Mouse (Mus musculus) stomach, embryonic 14.5 days (tissue): ENCODE data around the gene Baiap2l2. TPM values are rescaled to one million over a fixed set of nuclear protein-coding genes. Genes with fewer than 3 reads are reported as not detected.

Experiments
- ATAC-seq: fragments of 200-750 bp; cut with Nextera tagmentation; 2 replicates; pipeline ENCODE4 v1.8.0; 2017; ENCODE audit warnings: low read depth, moderate TSS enrichment; ENCODE audit not compliant: insufficient number of reproducible peaks, insufficient read depth, low FRiP score
- H3K27ac ChIP-seq: fragments of 300-500 bp; sonication (generic); 2 replicates; pipeline ENCODE4 v1.5.1; 2014; ENCODE audit warnings: mild to moderate bottlenecking, low read length, moderate library complexity, mixed read lengths
- H3K27me3 ChIP-seq: fragments of 300-500 bp; sonication (generic); 2 replicates; pipeline ENCODE4 v1.6.1; 2014; ENCODE audit warnings: low read length, control low read depth, mixed read lengths; ENCODE audit not compliant: control insufficient read depth, insufficient read depth
- H3K36me3 ChIP-seq: fragments of 300-500 bp; sonication (generic); 2 replicates; pipeline ENCODE4 v1.6.1; 2014; ENCODE audit warnings: mild to moderate bottlenecking, control low read depth, low read length, moderate library complexity, mixed read lengths; ENCODE audit not compliant: control insufficient read depth, insufficient read depth
- H3K4me1 ChIP-seq: fragments of 300-500 bp; sonication (generic); 2 replicates; pipeline ENCODE4 v1.6.1; 2014; ENCODE audit warnings: low read length, control low read depth, mixed read lengths; ENCODE audit not compliant: control insufficient read depth, insufficient read depth
- H3K4me2 ChIP-seq: fragments of 300-500 bp; sonication (generic); replicated peaks from 2 replicates; pipeline ENCODE4 v1.6.1; 2014; ENCODE audit warnings: low read depth, low read length, control low read depth
- H3K4me3 ChIP-seq: fragments of 300-500 bp; sonication (generic); 2 replicates; pipeline ENCODE4 v1.5.1; 2014; ENCODE audit warnings: low read depth, low read length, control low read depth
- H3K9ac ChIP-seq: fragments of 300-500 bp; sonication (generic); replicated peaks from 2 replicates; pipeline ENCODE4 v1.6.1; 2014; ENCODE audit warnings: low read depth, mild to moderate bottlenecking, control low read depth, low read length, moderate library complexity, mixed read lengths
- H3K9me3 ChIP-seq: fragments of 300-500 bp; sonication (generic); 2 replicates; pipeline ENCODE4 v1.6.1; 2016; ENCODE audit warnings: low read depth, low read length, control low read depth; ENCODE audit not compliant: control insufficient read depth
- WGBS: fragments of 180-500 bp; shearing (Covaris S2); extraction: QIAGEN DNeasy Blood & Tissue Kit; methylation state at CpG from one replicate; pipeline ENCODE4 v1.1.7; 2014; 5-methylcytosine and 5-hydroxymethylcytosine counted together
- polyA plus RNA-seq: library from polyadenylated mRNA; unstranded; fragments of >200 nt; fragmentation: Nextera tagmentation; extraction: Ambion mirVana; gene quantifications from 2 replicates; pipeline ENCODE4 v1.2.1, GENCODE M21; 2014

The Baiap2l2 gene
- polyA plus RNA-seq, 1 experiment from 2014 or later: 5.9 TPM

- Histone ChIP-seq H3K27ac (peak overlapping the region; percentile 72; the same call in 1 of the 2 replicates), H3K27me3 (no peaks in the 10 kb centered on the region), H3K9ac (no peak overlapping the region), H3K4me1 (peaks cover 20% of the 10 kb centered on the region; the same call in 1 of the 2 replicates), H3K4me3 (no peak overlapping the region), H3K36me3 (no peaks in the 10 kb centered on the region), H3K4me2 (no peak overlapping the region), H3K9me3 (no peaks in the 10 kb centered on the region)
- no peak for ATAC-seq
- WGBS: 49% methylated on average over 5 of the region's 5 CpGs
These were observed 36.4 kb upstream of the Baiap2l2 start for GRCm38 (mm10) chr15:79321733-79322190.

- Histone ChIP-seq H3K27ac (no peak overlapping the region), H3K4me1 (no peaks in the 10 kb centered on the region), H3K4me2 (no peak overlapping the region), H3K27me3 (no peaks in the 10 kb centered on the region), H3K9me3 (no peaks in the 10 kb centered on the region), H3K9ac (no peak overlapping the region), H3K36me3 (0 out of 2 replicates have a peak, but pooled peaks cover 3% of the 10 kb centered on the region), H3K4me3 (no peak overlapping the region)
- WGBS: 72% methylated on average over 8 of the region's 8 CpGs
- ATAC-seq: no peak
These were observed 28.6 kb upstream of the Baiap2l2 start for GRCm38 (mm10) chr15:79313848-79314369.

GRCm38 (mm10) chr15:79307861-79308260 is 22.5 kb upstream of the Baiap2l2 start:
- no peak for ATAC-seq
- H3K36me3 ChIP-seq: peaks cover 10% of the 10 kb centered on the region; the same call in 1 of the 2 replicates
- H3K4me1 ChIP-seq: no peaks in the 10 kb centered on the region
- no peaks in the 10 kb centered on the region for H3K9me3 ChIP-seq
- H3K9ac ChIP-seq: no peak overlapping the region
- H3K27ac ChIP-seq: no peak overlapping the region
- no peaks in the 10 kb centered on the region for H3K27me3 ChIP-seq
- H3K4me3 ChIP-seq: no peak overlapping the region
- no peak overlapping the region for H3K4me2 ChIP-seq
- WGBS: 53% methylated on average over 4 of the region's 4 CpGs

GRCm38 (mm10) chr15:79306043-79306637 is 20.8 kb upstream of the Baiap2l2 start:
- H3K36me3 ChIP-seq: peaks cover 10% of the 10 kb centered on the region; the same call in 1 of the 2 replicates
- 74% methylated on average over 23 of the region's 23 CpGs for WGBS
- no peak overlapping the region for H3K9ac ChIP-seq
- no peak overlapping the region for H3K27ac ChIP-seq
- no peaks in the 10 kb centered on the region for H3K4me1 ChIP-seq
- no peak overlapping the region for H3K4me3 ChIP-seq
- H3K9me3 ChIP-seq: no peaks in the 10 kb centered on the region
- no peak for ATAC-seq
- no peak overlapping the region for H3K4me2 ChIP-seq
- H3K27me3 ChIP-seq: no peaks in the 10 kb centered on the region

GRCm38 (mm10) chr15:79304832-79305231 is 19.5 kb upstream of the Baiap2l2 start:
- peaks cover 6% of the 10 kb centered on the region; the same call in 1 of the 2 replicates for H3K36me3 ChIP-seq
- no peak overlapping the region for H3K9ac ChIP-seq
- H3K4me2 ChIP-seq: no peak overlapping the region
- ATAC-seq: no peak
- H3K4me1 ChIP-seq: no peaks in the 10 kb centered on the region
- WGBS: 70% methylated on average over 4 of the region's 5 CpGs
- no peaks in the 10 kb centered on the region for H3K9me3 ChIP-seq
- H3K27ac ChIP-seq: no peak overlapping the region
- no peaks in the 10 kb centered on the region for H3K27me3 ChIP-seq
- H3K4me3 ChIP-seq: no peak overlapping the region

GRCm38 (mm10) chr15:79303725-79304124 is 18.4 kb upstream of the Baiap2l2 start:
- Histone ChIP-seq H3K4me2 (no peak overlapping the region), H3K4me1 (no peaks in the 10 kb centered on the region), H3K27ac (no peak overlapping the region), H3K9ac (no peak overlapping the region), H3K4me3 (no peak overlapping the region), H3K36me3 (peaks cover 6% of the 10 kb centered on the region; the same call in 1 of the 2 replicates), H3K9me3 (no peaks in the 10 kb centered on the region), H3K27me3 (no peaks in the 10 kb centered on the region)
- 80% methylated on average over 8 of the region's 8 CpGs for WGBS
- ATAC-seq: no peak

GRCm38 (mm10) chr15:79299563-79300155 is 14.3 kb upstream of the Baiap2l2 start:
- WGBS: 74% methylated on average over 2 of the region's 2 CpGs
- Histone ChIP-seq H3K9me3 (no peaks in the 10 kb centered on the region), H3K4me1 (no peaks in the 10 kb centered on the region), H3K9ac (no peak overlapping the region), H3K36me3 (no peaks in the 10 kb centered on the region), H3K4me3 (no peak overlapping the region), H3K27me3 (no peaks in the 10 kb centered on the region), H3K27ac (no peak overlapping the region), H3K4me2 (no peak overlapping the region)
- no peak for ATAC-seq

GRCm38 (mm10) chr15:79298553-79298952 is 13.2 kb upstream of the Baiap2l2 start:
- no peaks in the 10 kb centered on the region for H3K36me3 ChIP-seq
- H3K9ac ChIP-seq: no peak overlapping the region
- WGBS: 82% methylated on average over 6 of the region's 6 CpGs
- H3K27ac ChIP-seq: no peak overlapping the region
- H3K9me3 ChIP-seq: no peaks in the 10 kb centered on the region
- no peak for ATAC-seq
- H3K27me3 ChIP-seq: no peaks in the 10 kb centered on the region
- H3K4me2 ChIP-seq: no peak overlapping the region
- H3K4me1 ChIP-seq: no peaks in the 10 kb centered on the region
- no peak overlapping the region for H3K4me3 ChIP-seq
